Mouse (Mus musculus): ENCODE measurements at regions not wholly inside any gene's neighbourhood (a gene's known extent, or its start where the extent isn't known, plus 50 kb on each side); places are given as distances from the start of the nearest gene placed in this dataset.

DNA sequence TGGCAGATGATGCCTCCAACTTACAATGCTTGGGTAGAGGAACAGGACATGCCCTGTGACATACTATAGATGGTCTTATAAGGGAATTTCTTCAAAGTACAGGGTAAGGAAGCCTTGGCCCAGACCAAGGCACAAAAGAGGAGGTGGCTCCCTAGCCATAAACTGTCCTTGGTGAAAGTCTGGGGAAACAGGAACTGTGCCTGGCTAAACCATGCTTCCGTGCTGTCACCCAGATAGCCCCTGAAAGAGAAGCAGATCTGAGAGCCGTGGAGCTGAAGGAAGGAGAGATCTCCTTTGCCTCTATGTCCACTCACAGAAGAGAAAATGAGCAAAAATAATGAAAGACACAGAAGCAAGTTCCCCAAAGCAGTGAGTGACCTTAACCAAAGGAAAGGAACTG lies 248.0 kb downstream of the Tcerg1l start:
- TF ChIP-seq POLR2A (IDR thresholded peaks at IDR 0.05; ENCODE audit: borderline replicate concordance, extremely low read depth, insufficient read depth, insufficient read length, poor library complexity, severe bottlenecking) (no peak), CTCF (IDR thresholded peaks at IDR 0.05; ENCODE audit: borderline replicate concordance, extremely low read depth, insufficient read depth, insufficient read length) (no peak)
- no peak for DNase-seq (ENCODE audit: low read depth)

DNA sequence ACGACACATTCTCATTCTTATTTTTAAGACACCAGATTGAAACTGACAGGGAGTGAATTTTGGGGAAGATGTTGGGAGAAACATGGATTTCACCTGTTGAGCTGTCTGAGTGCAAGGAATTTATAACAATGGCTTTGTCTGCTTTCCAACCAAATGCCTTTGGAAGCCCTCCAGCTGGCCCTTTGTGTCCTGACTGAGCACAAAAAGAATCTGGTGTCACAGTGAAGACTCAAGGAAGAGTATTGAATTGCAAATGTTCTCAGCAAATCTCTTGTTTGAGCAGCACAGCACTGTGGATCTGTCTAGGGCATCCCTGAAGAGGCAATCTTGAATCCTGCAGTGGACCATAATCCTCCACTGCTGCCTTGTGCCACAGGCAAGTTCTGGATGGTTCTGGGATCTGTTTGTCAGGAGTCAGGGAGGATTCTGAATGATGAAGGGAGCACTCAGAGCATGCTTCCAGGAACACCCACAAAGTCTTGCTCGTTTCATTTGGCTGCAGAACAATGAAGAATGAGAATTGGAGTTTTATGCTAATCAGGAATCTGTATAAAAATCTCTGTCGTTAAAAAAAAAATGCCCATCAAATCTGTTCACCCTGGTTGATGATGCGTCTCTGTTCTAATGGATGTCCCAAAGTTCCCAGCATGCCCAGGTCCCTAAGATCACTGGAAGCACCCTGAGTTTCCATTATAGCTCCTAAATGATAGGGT lies 243.9 kb downstream of the Tcerg1l start:
- TF ChIP-seq POLR2A (IDR thresholded peaks at IDR 0.05; ENCODE audit: borderline replicate concordance, extremely low read depth, insufficient read depth, insufficient read length, poor library complexity, severe bottlenecking) = no peak
- no peak for TF ChIP-seq CTCF (IDR thresholded peaks at IDR 0.05; ENCODE audit: borderline replicate concordance, extremely low read depth, insufficient read depth, insufficient read length)
- DNase-seq (ENCODE audit: low read depth) = peak; percentile 60

All from brain, embryonic 14.5 days (tissue).